In the genomic region with DNA sequence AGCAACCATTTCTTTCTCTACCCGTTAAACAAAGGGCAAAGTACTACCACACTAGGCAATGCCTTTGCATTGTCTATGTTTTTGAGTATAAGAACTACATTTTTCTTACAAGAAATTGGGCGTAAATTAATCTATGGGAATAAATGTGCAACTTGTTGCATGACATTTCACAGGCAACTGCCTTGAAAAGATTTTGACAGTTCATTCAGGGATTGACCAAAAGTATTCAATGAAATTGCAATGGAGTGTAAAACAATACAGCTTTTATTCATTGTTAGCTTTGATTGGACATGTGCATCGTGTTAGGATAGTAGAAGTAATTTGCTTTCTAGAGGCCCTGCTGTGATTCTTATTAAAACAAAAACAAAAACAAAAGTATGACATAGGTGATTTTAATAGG, we compare ENCODE assay signal across 18 mouse cellular contexts.
"Had no signal": no experiment of that assay in that cellular context is flagged by ENCODE, and none has a peak within 500 bp of the region (broad histone marks: within the 10 kb centered on the region; RNA-seq: fewer than 3 reads in every experiment).

No protein-coding gene starts in this region.

- H3K9ac ChIP-seq: liver, postnatal 0 days; lung, embryonic 15.5 days; midbrain, embryonic 13.5 days; midbrain, embryonic 15.5 days; neural tube, embryonic 12.5 days; stomach, embryonic 15.5 days had no signal

- H3K27ac ChIP-seq: lung, embryonic 15.5 days; macrophage; midbrain, embryonic 13.5 days; midbrain, embryonic 15.5 days; neural tube, embryonic 12.5 days; stomach, embryonic 15.5 days; stomach, postnatal 0 days had no signal

- ATAC-seq: liver, postnatal 0 days; lung, postnatal 0 days; midbrain, embryonic 13.5 days; midbrain, embryonic 15.5 days had no signal

- H3K4me1 ChIP-seq: lung, embryonic 15.5 days; megakaryocyte, embryonic 14.5 days; midbrain, embryonic 13.5 days; midbrain, embryonic 15.5 days; neural tube, embryonic 12.5 days; stomach, embryonic 15.5 days had no signal

- H3K9me3 ChIP-seq: lung, embryonic 15.5 days; megakaryocyte, embryonic 14.5 days; midbrain, embryonic 13.5 days; midbrain, embryonic 15.5 days; neural tube, embryonic 12.5 days; stomach, embryonic 15.5 days had no signal

- H3K36me3 ChIP-seq: lung, embryonic 15.5 days; midbrain, embryonic 13.5 days; midbrain, embryonic 15.5 days; neural tube, embryonic 12.5 days; stomach, embryonic 15.5 days had no signal

- H3K4me2 ChIP-seq: lung, embryonic 15.5 days; midbrain, embryonic 11.5 days; midbrain, embryonic 13.5 days; midbrain, embryonic 15.5 days; neural tube, embryonic 12.5 days; stomach, embryonic 15.5 days had no signal

- H3K27me3 ChIP-seq: lung, embryonic 15.5 days; megakaryocyte, embryonic 14.5 days; midbrain, embryonic 13.5 days; midbrain, embryonic 15.5 days; neural tube, embryonic 12.5 days; stomach, embryonic 15.5 days had no signal

- H3K4me3 ChIP-seq: lung, embryonic 15.5 days; megakaryocyte, embryonic 14.5 days; midbrain, embryonic 13.5 days; midbrain, embryonic 15.5 days; neural tube, embryonic 12.5 days; stomach, embryonic 15.5 days had no signal

- DNase-seq: liver, postnatal 0 days; lung, adult 2 months; lung, postnatal 14 days; lung, postnatal 36 days; right cerebral cortex, postnatal 14 days; thymus, adult 2 months; thymus, postnatal 25 days; thymus, postnatal 4 days had no signal
